Mouse (Mus musculus): ENCODE measurements at regions not wholly inside any gene's neighbourhood (a gene's known extent, or its start where the extent isn't known, plus 50 kb on each side); places are given as distances from the start of the nearest gene placed in this dataset.

DNA sequence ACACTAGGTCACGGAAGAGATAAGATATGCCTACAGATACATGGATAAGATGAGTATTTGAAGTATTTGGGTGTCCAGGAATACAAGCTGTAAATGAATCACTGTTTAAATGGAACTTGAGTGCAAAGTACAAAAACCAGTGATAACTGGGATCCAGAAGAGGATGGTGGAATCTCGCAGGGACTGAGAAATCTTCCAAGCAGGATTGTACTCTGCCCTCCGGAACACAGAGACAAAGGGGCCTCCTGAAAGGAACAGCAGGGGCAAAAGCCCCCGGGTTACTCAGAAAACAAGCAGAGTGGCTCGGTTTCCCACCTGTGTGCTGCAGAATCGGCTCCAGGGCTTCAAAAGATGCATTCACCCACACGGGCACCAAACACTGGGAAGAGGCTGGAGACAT is 55.2 kb upstream of the Dab2 start:
- TF ChIP-seq POLR2A (IDR thresholded peaks at IDR 0.05; ENCODE audit: low read depth, low read length) (no peak), CTCF (conservative IDR thresholded peaks at IDR 0.05; ENCODE audit: insufficient read depth, insufficient read length, low read depth, low read length) (no peak)

All from kidney, adult 2 months (tissue).